Mouse (Mus musculus): Measurements from ENCODE around the gene Ylpm1.

- TF ChIP-seq CTCF (IDR thresholded peaks at IDR 0.05; ENCODE audit: extremely low read depth, insufficient read depth, insufficient read length, insufficient replicate concordance) (no peak), POLR2A (IDR thresholded peaks at IDR 0.05; ENCODE audit: low read depth, low read length) (no peak)
Measured at GRCm38 (mm10) chr12:85110011-85110697, 114.0 kb downstream of the Ylpm1 start.

All from spleen, adult 2 months (tissue).